Mouse (Mus musculus) thymus, postnatal 14 days (tissue): ENCODE measurements around the gene Parva.
A peak's percentile ranks its signal among the peaks of the same experiment; 100 is the strongest.

ENCODE experiments used
- DNase-seq: peaks from one replicate; pipeline ENCODE4 v3.0.0; 2021

Parva gene

DNA sequence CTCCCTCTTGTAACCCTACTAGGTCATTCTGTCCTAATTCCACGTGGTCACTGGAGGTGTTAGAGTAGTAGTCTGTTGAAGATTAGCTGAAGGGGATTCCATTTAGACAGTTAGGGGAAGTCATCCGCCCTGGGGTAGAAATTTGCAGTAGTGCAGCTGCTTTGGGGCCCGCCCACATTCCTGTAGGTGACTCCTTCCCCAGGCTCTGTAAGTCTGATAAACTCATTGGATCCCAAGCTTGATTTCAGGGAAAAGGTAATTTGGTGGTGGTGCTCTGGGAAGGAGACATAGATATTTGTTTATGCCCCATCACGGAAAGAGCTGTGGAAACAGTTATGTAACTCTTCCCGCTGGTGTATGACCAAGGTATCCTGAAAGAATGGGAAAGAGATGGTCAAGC lies 494 bp upstream of the Parva start:
- DNase-seq, result no peak

DNA sequence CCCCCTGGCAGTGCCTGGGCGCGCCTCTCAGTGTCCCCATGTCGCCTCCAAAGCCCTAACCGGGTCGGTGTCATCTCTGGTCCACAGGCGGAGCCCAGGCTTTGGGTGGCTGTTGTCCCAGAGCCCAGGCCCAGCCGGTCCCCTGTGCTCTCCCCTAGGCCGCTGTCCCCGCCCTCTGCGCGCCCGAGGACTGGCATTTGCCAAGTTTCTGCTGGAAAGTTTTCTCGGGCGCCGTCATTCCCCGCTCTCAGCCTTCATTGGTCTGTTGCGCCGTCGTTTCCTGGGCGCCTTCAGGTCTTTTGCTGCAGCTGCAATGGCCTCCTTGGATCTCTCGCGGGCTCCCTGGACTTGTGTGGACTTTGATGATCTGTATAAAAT lies 842 bp downstream of the Parva start:
- no peak for DNase-seq

DNA sequence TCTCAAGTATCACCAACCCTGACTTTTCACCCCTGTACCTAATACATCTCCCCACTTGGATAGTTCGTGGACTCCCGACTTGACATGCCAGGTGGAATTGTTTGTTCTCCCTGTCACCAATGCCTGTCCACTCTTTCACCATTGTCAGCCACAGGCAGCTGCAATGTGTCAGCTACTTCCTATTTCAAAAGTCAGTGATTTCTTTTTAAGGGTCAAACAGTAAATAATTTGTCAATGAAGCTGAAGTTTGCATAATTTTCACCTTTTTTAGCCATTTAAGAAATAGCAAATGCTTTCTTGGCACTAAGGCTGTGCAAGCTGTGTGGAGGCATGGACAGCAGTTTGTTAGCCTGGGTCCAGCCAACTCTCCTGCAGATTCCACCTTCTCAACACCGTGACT lies 12.5 kb downstream of the Parva start:
- DNase-seq, result no peak

DNA sequence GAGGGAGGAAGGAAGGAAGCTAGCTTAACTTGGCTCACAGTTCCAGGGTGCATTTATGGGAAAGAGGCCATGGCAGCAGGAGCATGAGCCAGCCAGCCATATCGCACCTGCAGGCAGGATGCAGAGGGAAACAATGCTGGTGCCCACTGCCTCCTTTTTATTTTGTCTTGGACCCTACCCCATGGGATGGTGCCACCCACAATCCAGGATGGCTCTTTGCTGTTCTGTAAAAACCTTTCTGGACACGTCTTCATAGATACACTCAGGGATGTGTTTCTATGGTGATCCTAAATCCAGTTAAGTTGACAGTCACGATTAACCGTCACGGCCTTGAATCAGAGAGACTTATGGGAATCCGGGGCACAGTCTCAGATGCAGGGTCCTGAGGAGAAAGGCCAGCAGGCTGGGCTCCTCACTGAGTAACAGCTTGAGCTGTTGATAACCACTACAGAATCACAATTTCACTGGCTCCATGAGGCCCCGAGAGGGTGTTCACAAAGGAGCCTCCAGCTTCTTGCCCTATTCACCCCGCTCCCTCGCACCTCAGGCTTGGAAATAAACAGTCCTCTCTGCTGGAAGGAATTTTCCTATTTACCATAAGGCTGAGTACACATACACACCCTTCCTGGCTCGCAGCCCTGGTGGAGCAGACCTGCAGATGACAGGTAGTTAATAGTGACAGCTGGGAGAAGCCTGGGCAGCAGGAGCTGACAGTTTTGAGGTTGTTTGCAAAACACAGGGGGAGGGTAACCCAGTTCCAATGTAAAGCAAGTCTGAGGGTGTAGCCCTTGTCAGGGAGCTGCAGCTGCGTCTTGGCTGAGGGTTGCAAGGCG lies 17.1 kb downstream of the Parva start:
- DNase-seq, result no peak

DNA sequence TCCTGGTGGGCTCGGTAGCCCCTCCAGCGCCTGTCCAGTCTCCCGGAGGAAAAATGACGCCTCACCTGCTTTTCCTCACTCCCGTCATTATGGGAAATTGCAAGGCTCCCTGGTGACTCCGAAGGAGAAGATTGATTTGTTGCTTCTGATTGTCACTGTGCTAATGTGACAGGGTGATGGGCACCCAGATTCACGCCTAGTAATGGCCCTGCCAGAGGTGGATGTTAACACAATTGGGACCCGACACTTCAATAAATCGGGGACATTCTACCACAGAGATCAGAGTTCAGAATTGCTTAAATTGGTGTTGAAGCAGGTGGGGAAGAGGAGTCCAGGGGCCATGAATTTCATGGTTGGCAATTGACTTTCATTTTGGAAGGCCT lies 17.7 kb downstream of the Parva start:
- no peak for DNase-seq

DNA sequence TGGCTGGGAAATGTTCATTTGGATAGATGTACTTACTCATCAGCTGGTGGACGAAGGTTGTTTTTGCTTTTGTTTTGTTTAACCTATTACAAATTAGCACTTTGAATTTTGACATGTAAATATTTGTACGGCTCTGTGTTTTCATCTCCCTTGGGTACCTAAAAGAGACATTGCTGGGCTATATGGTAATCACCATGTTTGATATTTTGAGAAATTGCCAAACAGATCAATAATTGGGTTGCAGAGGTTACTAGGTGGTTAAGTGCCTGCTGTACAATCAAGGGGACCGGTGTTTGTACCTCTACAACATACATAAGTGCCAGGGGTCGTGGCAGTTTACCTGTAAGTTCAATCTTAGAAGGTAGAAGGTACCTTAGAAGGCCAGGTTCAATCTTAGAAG lies 19.2 kb downstream of the Parva start:
- no peak for DNase-seq

DNA sequence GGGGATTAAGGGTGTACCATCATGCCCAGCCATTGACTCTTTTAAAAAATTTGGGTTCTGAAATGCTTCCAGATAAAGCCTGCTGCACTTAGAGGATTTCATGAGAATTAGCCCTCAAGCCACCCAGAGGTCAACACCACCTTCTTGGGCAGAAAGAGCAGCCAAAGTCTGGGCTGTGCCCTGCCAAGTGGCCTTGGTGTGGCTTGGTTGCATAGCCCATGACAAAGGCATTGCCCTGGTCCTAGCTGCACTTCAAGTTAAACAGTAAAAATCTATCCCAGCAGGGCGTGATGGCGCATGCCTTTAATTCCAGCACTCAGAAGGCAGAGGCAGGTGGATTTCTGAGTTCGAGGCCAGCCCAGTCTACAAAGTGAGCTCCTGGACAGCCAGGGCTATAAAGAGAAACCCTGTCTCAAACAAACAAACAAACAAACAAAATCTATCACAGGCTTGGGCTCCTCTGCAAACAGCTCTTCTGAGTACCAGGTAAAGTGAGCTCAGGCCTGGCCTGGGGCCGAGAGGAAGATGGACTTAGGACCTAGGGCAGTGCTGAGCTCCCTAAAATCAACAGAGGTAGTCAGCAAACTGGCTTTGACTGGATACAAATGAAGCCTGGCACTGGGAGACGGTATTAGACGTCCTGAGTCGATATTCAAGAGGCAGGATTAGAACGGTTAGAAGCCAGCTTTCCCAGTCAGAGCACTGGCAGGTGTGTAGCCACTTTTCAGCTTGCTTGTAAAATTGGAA lies 22.8 kb downstream of the Parva start:
- no peak for DNase-seq

DNA sequence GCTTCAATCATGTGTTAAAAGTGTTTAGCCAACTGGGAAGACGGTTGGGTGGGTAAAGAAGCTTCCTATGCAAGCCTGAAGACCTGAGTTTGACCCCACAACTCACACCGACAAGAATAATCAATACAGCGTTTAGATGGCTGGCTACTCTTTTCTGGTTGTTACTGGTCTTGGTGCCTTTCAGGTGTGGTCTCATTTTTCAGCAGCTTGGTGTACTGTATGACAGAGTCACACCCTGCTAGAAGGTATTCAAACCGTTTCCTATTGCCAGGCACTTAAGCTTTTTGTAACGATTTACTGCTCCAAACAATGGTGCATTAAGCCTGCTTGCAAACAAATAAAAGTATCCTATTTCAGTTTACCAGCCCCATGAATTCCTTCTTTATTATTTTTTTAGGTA lies 25.2 kb downstream of the Parva start:
- no peak for DNase-seq

DNA sequence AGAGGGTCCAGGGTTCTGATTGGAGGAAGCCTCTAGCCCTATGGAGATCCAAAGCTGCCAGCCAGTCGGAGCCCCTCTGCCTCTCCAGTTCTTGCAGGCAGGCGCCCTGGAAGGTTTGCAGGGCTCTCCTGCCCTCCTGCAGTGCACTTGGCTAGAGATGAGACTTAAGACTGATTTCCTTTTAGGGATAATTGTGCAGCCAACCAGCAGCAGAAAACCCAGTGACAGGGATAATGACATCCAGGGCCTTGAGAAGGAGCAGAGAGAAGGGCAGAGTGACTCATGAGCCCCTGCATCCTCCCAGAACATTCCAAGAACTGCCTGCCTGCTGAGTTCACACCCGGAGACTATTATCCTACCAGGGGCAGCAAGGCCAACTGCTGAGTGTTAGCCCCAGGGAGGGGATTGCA lies 26.5 kb downstream of the Parva start:
- DNase-seq, result no peak

DNA sequence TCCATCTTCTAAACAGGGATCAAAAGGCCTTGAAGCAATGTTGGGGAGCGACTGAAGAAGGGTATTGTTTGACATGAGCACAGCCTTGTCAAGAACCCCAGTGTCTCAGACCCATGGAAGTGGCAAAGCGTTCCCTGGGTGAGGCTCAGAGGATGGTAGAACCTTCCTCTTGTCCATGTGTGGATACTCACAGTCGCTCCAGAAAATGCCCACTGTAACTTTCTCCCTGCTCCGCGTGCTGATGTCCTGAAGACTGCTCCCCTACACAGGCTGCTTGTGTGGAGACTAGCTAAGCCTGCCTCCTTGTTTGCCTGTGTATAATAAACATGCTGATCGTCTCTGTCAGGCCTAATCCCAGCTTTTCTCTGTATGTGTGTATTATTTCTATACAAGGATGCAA lies 27.1 kb downstream of the Parva start:
- no peak for DNase-seq

DNA sequence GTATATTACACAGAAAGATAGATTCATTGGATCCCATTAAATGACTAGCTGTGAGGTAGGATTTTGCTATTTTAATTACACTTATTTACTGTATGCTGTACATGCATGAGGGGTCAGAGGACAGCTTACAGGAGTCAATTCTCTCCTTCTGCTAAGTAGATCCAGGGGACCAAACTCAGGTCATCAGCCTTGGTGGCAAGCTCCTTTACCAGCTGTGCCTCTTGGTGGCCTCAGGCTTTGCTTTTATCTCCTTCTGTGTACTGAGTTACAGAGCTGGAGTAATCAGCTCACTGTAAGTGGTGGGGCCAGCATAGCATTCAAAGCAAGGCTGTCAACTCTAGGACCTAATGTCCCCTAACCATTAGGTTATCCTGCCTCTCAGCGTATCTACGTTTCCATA lies 27.6 kb downstream of the Parva start:
- DNase-seq, result no peak

DNA sequence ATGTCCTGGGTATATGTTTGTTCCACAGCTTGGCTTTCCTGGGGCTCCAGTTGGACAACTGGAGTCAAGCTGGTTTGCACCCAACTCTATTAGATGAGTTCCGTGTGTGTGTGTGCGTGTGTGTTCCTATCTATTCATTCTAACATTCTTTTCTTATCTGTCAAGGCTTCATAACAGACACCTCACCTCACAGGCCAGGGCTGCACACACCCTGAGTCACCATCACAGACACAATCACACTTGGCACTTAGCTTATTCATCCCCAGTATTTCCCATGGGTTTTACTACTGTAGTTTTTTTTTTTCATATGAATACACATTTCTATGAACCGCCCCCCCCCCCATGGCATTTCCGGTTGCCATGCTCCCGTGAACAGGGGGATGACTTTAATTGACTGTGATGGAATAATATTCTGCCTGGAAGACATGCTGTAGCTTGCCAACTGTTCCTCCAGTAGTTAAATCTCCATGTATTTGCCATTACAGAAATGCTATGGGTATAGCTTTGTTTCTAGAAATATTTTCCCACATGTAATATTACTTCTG lies 28.3 kb downstream of the Parva start:
- DNase-seq, result no peak

DNA sequence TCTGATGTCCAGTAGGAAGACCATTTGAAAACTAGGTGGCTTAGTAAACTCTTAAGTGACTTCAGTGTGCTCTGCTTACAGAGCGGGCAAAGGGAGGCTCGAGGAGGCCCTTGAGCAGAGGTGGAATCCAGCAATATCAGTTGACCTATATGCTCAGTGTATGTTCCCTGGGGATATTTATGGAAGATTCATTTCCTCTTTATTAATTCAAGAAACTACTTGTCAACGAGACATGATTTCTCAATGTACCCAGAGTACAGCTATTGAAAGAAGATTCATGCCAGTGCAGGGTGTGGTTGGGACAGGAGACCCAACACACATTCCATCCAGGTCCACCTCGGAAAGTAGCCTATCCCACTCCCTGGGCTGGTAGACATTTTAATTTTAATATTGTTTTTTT lies 30.1 kb downstream of the Parva start:
- DNase-seq, result no peak

DNA sequence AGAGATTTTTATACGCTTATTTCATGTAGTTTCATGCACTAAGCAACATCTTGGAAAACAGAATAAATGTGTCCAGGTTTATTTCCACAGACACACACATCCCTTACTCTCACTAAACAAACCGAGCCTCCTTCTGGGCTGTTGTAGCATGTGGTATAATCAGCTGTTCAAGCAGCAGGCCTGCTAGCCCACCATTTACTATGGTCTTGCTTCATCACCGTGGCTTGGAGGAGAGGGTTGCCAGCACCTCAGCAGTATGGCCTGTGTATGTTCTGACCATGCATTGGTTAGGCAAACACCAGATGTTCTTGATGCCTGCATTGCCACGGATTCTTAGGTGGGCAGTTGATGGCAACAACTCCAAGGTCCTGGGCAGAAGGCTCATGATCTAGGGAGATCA lies 30.6 kb downstream of the Parva start:
- DNase-seq, result no peak

DNA sequence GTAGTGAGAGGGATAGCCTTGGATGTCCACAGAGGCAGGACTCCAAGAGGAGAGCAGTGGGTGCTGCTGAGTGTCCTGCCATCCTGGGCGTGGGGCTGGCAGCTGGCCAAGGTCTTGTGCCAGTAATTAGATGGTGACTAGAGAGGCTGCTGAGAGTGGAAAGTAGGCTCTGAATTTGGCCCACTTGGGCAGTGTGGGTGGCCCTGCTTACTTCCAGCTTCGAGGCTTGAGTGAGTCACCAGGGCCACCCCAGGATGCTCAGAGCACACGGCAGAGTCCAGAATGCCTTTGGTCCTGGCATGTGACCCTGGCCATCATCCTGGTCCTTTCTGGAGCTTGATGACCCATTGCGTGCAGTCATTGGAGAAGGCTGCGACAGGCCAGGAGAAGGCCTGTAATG lies 31.1 kb downstream of the Parva start:
- no peak for DNase-seq

DNA sequence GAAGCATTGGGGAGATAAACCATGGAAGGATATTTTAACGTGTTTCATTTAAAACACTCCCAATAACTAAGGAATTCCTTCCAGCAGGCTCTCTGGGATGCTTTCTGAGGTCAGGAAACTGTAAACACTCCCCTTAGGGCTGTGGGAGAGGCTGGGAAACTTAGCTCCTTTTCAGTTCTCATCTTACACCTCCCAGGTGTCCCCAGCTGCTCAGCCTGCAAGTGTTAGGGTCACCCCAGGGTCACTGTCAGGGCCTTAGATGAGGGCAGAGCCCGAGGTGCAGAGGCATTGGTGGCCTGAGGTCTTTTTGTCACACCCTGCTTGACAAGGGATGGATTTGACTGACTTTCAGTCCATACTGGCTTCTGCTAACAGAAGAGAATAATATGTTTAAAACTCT lies 35.8 kb downstream of the Parva start:
- DNase-seq, result no peak

DNA sequence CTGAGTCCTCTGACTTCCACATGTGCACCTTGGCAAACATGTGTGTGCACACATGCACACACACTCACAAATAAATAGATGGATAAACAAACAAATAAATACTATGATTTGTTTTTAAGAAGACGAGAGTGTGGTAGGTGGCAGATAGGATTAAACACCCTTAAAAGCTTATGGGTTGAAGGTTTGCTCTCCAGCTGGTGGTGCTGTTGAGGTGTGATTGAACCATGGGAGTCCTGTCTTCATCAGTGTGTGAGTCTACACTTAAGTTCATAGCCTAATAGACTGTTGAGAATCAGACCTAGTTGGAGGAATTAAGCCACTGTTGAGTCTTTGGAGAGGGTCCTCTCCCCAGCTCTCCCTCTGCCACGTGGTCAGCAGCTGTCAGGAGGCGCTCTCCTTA lies 38.6 kb downstream of the Parva start:
- no peak for DNase-seq

DNA sequence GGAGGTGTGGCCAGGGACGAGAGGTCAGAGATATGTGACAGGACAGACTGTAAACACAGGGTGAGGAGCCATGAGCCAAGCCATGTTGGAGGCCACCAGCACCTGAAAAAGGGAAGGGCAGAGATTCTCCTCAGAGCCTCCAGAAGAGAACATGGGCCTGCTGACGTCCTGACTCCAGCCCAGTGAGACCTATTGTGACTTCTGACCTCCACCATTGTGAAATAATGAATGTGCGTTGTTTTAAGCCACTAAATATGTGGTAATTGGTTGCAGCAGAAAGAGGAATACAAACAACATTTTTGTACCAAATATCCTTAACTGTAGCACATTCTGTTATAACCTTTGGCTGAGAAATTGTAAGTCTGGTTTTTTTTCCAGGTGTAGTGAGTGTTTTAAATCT lies 39.5 kb downstream of the Parva start:
- no peak for DNase-seq

DNA sequence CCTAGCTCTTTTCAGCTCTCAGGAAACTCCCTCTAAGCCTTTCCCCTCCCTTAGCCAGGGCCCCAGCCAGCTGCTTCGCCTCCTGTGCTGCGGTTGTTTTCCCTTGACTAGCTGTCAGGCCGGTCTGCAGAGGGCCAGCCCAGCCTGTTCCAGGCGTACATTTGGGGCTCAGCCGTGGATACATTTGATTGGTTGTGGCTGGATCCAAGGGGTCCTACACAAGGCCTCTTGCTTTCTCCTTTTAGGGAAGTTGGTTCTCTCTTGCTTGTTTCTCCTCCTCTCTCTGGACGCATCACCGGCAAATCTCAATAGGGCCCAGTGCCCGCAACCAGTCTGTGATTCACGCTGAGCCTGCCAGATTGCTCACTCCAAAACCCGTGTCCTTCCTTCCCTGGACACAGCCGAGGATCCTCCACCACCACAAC lies 40.4 kb downstream of the Parva start:
- no peak for DNase-seq

DNA sequence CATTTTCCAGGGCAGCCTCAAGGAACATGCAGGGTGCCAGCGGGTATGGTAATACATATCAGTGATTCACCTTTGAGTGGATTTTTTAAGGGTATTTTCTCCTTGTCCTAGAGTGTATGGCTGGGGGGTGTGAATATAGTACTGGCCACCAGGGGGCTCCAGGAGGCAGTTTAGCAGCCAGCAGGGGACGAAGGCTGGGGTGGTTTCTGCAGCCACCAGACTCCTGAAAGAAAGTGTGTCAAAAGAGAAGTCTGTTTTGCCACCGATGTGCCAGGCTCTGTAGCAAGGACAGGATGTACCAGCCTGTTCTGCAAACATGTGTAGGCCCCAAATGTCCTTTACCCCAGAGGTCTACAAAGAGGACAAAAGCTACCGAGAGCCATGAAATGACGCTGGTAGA lies 42.5 kb downstream of the Parva start:
- peak; percentile 57 for DNase-seq

DNA sequence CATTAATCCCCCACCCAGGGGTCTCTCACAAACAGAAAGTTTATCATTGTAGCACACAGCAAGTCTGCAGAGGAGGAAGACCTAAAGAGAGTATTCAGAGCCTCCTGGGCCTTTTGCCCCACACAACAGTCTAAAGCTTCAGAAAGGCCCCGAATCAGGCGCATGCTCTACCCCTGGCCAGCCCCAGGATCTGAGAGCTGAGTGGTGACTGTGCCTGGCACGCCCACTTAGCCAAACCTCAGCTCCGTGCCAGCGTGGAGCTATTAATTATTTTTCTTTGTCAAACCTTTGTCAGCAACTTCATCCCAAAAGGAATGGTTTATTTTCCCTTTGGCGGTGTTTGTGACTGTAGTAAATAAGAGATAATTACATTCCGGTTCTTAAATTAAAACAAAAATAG lies 44.0 kb downstream of the Parva start:
- DNase-seq, result no peak

DNA sequence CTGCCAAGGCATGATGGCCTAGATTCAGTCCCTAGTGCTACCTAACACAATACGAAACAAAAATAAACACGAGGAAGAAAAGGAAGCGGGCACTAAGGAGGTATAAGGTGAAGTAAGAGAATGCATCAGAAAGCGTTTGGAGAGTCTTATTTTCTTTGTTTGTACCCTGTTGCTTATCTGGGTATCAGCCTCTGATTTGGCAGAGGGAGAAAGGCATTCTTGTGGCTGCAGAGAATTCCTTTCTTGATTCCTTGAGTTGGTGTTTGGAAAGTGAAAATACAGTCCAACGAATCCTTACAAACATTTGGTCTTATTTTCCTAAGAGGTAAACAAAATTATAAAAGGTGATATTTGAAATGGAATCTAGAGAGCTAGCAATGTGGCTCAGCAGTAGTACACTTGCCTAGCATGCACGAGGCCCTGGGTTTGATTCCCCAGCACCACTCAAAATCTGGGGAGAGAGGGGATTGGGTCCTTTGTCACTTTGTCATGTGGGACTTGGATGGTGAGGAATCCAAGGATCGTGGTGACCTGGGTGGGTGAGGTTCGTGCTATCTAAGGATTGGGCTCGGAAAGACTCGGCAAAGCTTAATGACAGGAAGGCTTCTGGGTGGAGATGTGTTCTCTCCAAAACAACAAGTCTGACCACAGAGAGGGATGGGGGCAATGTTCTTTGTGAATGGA lies 44.9 kb downstream of the Parva start:
- no peak for DNase-seq

DNA sequence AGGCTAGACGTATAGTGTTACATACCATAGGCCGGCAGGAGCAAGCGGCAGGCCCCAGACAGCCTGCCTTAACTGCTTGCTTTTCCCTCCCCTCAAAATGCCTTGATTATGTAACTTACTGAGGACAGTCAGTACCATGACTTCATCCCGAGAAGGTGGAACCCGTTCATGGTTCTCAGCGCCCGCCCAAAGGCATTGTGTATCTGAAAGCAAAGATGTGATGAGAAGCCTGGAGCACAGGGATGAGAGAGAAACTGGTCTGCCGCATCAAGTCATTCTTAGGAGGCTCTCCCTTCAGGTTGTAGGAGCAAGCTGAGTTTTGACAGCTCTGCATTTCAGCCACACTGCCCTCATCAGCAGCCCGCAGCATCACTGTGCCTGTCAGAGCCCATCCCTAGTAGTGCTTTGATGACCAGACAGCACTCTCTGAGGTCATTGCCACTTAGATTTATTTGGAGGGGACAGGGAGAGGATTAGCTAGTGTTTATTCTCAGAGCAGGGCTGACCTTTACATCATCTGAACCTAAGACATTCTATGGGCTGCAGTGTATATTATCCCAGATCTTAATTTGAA lies 45.5 kb downstream of the Parva start:
- DNase-seq, result no peak
